Mouse (Mus musculus): Measurements from ENCODE around the gene Myl7.
"Not testable (repeated sequence)": the region's sequence is repeated elsewhere in the genome, so short reads cannot be mapped to it uniquely, and the experiment has no call there.

The Myl7 gene

GRCm38 (mm10) chr11:5903844-5904243 is 5.3 kb upstream of the Myl7 start:
- no peak for DNase-seq (ENCODE audit: low spot score)

- no peak for DNase-seq (ENCODE audit: low spot score)
Measured at GRCm38 (mm10) chr11:5902390-5902789, 3.8 kb upstream of the Myl7 start.

DNA sequence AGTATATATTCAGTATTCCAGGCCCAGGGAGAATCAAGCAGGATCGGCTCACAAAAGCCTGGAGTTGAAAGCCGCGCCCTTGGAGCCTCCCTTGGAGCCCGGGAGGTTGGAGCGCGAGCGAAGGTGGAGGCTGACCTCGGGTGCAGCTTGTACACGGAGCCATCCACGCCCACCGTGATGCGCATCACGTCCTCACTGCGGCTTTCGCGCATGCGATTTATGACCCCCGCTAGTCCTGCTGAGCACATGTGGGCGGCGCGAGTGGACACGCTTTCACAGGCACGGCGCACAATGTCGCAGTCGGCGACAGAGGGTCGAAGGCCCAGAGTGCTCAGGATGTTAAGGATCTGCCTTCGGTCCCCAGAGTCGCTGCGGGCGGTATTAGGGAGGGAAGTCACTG is 3.4 kb upstream of the Myl7 start:
- peak; percentile 28 for DNase-seq (ENCODE audit: low spot score)

- no peak for DNase-seq (ENCODE audit: low spot score)
Measured at GRCm38 (mm10) chr11:5901320-5901719, 2.7 kb upstream of the Myl7 start.

DNA sequence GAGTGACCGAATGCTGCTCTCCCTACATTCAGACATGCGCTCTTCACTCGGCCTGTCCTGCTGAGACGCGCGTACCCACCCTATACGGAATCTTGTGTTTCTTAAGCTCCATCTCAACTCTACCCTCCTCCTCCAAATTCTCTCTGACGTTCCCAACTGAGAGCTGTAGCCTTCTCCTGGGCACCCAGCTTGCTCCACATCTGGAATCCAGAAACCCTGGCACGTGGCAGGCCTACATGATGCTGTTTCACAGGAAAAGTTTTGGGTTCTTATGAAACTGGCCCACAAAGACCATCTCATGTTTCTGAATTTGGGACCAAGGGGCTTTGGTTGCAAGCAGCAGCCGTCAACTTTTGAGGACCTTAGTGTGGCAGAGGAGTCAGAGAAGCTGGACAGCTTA is 704 bp upstream of the Myl7 start:
- DNase-seq (ENCODE audit: low spot score), result no peak

DNA sequence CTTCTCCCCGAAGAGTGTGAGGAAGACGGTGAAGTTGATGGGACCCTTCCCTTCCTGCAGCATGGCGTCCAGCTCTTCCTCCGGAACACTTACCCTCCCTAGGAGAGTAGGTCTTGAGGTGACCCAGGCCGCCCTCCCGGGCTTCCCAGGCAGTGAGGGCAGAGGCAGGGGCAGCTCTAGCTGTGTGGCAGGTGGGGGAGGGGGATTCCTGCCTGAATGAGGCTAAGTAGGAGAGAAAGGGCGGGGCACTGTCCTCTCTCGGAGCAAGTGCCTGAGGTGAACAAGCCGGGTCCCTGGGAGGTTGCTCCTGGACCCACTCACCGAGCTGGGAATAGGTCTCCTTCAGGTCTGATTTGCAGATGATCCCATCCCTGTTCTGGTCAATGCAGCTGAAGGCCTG is 743 bp downstream of the Myl7 start:
- no peak for DNase-seq (ENCODE audit: low spot score)

- DNase-seq (ENCODE audit: low spot score), result no peak
Measured at GRCm38 (mm10) chr11:5897230-5897629, 1.4 kb downstream of the Myl7 start.

DNA sequence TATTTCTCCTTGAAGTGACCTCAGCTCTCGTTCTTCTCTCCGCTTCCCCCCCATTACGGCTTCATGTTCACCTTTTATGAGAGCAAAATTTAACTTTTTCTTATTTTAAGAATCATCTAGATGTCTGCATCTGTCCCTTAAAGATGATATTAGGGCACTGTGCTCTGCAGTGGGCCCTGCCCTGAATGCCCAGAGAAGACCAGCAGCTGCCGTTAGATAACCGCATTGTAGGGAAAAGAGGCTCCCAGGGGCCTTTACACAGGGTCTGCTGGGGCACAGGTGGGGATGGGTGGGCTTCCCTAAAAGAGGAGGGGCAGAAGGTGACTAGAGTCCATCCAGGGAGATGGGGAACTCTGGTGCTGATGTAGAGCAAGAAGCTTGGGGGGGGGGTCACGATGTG is 4.8 kb downstream of the Myl7 start:
- DNase-seq (ENCODE audit: low spot score), result no peak

GRCm38 (mm10) chr11:5892810-5893368 is 5.7 kb downstream of the Myl7 start:
- DNase-seq (ENCODE audit: low spot score), result no peak

DNA sequence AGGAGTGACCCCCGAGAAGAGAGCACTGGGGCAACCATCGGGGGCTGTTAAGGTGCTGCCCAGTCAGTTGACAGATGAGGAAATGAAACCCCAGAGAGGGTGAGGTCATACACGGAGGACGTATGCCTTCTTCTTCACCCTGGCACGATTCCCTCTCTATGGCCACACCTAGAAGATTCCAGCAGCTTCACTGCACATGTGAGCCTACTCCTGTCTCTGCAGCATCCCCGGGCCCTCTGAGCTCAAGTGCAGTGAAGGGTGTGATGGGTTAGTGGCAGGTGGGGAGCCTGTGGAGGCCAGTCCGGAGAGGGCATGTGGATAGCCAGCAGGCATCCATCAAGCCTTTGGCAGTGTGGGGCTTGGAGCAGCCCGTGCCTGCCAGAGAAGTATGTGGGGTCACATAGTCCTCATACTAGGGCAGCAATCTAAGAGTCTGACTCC is 6.4 kb downstream of the Myl7 start:
- DNase-seq (ENCODE audit: low spot score), result no peak

DNA sequence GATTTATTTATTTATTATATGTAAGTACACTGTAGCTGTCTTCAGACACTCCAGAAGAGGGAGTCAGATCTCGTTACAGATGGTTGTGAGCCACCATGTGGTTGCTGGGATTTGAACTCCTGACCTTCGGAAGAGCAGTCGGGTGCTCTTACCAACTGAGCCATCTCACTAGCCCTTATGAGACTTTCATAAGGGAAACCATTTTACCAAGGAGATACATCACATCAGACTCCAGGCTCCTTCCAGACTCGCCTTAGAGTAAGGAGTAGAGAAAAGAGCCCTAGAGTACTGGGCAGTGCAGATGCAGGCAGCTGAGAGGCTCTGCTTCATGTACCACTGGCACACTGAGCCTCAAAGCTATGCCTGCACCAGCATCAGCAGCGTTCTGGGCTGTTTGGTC is 10.0 kb downstream of the Myl7 start:
- not testable (repeated sequence) for DNase-seq (ENCODE audit: low spot score)

GRCm38 (mm10) chr11:5887250-5887649 is 11.3 kb downstream of the Myl7 start:
- no peak for DNase-seq (ENCODE audit: low spot score)

DNA sequence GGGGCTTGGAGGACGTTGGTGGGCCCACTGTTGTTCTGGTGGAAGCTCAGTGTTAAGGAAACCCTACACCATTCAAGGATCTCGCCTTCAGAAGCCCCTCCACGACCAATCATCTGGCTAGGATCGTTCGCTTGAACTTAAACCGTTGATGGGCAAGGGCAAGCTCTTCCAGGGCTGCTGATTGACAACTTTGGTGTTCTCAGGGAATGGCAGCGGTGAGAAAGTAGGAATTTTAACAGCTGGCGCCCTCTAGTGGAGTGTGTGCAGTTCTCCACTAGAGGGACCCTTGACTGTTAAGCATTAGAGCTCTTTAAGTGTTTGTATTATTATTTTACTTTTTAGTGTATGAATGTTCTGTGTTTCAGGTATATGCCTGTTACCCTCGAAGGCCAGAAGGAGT is 12.4 kb downstream of the Myl7 start:
- peak; percentile 60 for DNase-seq (ENCODE audit: low spot score)

DNA sequence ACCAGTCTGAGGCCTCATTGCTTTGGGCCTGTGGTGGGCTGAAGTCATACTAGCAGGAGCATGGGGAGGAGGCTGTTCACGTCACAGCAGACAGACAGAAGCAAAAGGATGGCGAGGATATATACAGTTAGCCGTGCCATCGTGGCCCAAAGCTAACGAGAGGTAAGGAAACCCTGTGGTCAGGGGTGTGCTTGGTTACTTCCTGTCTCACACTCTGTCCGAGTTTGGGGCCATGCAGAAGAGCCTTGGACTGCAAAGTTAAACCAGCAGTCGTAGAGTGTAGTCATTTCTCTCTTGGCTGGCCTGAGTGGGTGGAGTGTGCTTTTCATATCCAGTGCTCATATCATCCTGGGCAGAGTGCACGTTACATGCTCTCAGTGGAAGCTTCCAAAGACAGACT is 16.1 kb downstream of the Myl7 start:
- no peak for DNase-seq (ENCODE audit: low spot score)

- DNase-seq (ENCODE audit: low spot score), result peak; percentile 36
Measured at GRCm38 (mm10) chr11:5879905-5880304, 18.7 kb downstream of the Myl7 start.

DNA sequence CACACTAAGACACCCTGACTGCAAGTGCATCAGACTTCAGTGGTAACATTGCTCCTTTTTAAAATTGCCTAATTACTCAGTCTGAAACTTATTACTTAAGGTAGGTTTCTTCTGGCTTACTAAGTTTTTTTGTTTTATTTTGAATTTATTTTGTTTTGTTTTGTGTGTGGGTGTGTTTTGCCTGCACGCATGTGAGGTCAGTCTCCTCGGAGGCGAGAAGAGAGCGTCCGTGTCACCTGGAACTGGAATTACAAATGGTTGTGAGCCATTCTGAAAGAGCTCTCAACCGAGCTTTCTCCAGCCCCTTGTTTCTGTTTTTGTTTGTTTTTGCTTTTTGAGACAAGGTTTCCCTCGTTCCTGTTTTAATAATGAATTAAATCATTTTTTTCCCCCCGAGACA is 19.9 kb downstream of the Myl7 start:
- DNase-seq (ENCODE audit: low spot score), result no peak

- DNase-seq (ENCODE audit: low spot score), result peak; percentile 95
Measured at GRCm38 (mm10) chr11:5877921-5878526, 20.6 kb downstream of the Myl7 start, which contains the start of gene Pold2. Gene Pold2, minus strand, starts transcription at chr11:5878292.

DNA sequence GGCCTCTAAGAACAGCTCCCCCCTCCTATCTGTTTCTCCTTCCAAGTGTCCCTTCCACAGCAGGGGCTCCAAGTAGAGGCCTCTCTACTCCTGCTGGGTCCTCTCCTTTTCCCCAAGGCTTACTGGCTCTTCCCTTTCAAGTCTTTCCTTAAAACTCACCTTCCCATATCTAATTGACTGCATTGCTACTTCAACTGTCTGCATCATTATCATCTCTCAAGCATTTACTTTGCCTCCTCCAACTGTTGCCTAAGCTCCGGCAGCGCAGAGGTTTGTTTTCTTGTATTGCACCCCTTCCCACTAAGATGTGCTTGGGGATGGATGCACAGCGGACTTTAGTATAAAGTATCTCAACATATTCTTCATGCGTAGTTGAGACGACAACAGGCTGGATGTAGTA is 21.2 kb downstream of the Myl7 start:
- no peak for DNase-seq (ENCODE audit: low spot score)

DNA sequence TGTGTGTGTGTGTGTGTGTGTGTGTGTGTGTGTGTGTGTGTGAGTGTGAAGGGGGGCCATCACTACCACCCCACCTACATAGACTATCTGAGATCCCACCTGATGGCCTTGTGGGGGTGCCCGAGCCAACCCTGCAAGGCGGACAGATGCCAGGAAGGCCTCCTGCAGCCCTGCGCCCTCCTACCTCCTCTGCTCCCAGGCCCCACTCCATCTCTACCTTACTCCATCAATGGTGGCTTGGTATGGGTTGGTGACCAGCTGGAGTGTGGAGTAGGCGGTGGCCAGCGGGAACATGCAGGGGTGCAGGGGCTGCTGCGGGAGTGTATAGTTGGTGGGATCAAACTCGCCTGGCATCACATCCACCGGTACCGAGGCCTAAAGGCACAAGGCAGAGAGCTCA is 25.4 kb downstream of the Myl7 start:
- no peak for DNase-seq (ENCODE audit: low spot score)

DNA sequence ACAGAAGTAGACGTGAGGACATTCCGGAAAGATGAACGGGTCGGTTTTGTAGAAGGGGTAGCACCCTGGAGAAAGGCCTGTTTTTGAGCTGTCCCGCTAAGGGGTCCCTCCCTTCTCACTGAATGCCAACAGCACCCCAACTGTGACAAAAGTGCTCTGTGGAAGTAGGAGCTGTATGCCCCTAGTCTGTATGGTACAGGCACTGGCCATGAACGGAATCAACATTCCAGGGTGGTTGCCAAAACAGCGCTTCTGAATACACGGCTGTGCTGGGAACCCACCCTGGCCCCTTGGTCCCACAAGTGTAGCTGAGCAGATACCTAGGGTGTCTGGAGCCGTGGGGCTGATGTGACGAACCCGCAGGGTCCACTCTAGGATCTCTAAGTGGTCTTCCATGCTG is 25.9 kb downstream of the Myl7 start:
- DNase-seq (ENCODE audit: low spot score), result no peak

DNA sequence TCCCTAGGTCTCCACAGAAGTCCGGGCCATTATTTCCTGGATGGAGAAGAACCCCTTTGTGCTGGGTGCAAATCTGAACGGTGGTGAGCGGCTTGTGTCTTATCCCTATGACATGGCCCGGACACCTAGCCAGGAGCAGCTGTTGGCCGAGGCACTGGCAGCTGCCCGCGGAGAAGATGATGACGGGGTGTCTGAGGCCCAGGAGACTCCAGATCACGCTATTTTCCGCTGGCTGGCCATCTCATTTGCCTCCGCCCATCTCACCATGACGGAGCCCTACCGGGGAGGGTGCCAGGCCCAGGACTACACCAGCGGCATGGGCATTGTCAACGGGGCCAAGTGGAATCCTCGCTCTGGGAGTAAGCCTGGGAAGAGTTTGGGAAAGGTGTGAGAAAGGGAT is 28.5 kb downstream of the Myl7 start:
- no peak for DNase-seq (ENCODE audit: low spot score)

DNA sequence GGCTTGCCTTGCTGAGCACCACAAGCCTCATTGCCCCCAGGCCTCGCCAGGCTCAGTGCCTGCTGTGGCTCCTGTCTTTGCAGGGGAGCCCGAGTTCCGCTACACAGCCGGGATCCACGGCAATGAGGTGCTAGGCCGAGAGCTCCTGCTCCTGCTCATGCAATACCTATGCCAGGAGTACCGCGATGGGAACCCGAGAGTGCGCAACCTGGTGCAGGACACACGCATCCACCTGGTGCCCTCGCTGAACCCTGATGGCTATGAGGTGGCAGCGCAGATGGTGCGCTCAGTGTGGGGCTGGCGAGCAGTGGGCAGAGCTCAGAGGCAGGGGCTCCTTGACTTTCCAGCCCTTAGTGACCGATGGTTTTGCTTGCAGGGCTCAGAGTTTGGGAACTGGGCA is 29.3 kb downstream of the Myl7 start:
- DNase-seq (ENCODE audit: low spot score), result no peak

- DNase-seq (ENCODE audit: low spot score), result no peak
Measured at GRCm38 (mm10) chr11:5868324-5868723, 30.3 kb downstream of the Myl7 start.

- no peak for DNase-seq (ENCODE audit: low spot score)
Measured at GRCm38 (mm10) chr11:5867196-5867595, 31.4 kb downstream of the Myl7 start.
